Mouse (Mus musculus): ENCODE data around the gene Tapbpl. TPM values are rescaled to one million over a fixed set of nuclear protein-coding genes. Genes with fewer than 3 reads are reported as not detected.

The Tapbpl gene
- 10.2 and 11.2 TPM in 2 replicates for total RNA-seq (2023)

GRCm38 (mm10) chr6:125231117-125232044 lies at the start of gene Tapbpl:
Gene Tapbpl (minus strand): TSS chr6:125231860.

GRCm38 (mm10) chr6:125236782-125237181 lies 5.1 kb upstream of the Tapbpl start, which contains the start of gene Cd27:
Gene Cd27 (minus strand): TSS chr6:125237010.

GRCm38 (mm10) chr6:125215148-125215954 lies 16.3 kb downstream of the Tapbpl start, which contains the start of gene Vamp1:
Gene Vamp1 (plus strand): TSS chr6:125215551.

GRCm38 (mm10) chr6:125191332-125192015 lies 40.2 kb downstream of the Tapbpl start, which contains the start of the genes Ncapd2 and Mrpl51:
Gene Ncapd2 (minus strand): TSS chr6:125191701.
Gene Mrpl51 (plus strand): TSS chr6:125191801.

Other genes with a start within 250 kb of the Tapbpl start
- not detected in 2 replicates for gene Pianp, start 235.2 kb downstream of the Tapbpl start, total RNA-seq (2023)
- gene Zfp384, start 222.7 kb downstream of the Tapbpl start, total RNA-seq (2023) = 86.5 and 92.3 TPM in 2 replicates
- gene Ing4, start 192.1 kb downstream of the Tapbpl start, total RNA-seq (2023) = 87.7 and 100 TPM in 2 replicates
- gene Acrbp, start 182.2 kb downstream of the Tapbpl start, total RNA-seq (2023) = 7.1 and 8.5 TPM in 2 replicates
- gene Lpar5, start 163.9 kb downstream of the Tapbpl start, total RNA-seq (2023) = 5.1 and 6.8 TPM in 2 replicates
- 185 and 239 TPM in 2 replicates for gene Chd4, start 135.9 kb downstream of the Tapbpl start, total RNA-seq (2023)
- gene Nop2, start 100.0 kb downstream of the Tapbpl start, total RNA-seq (2023) = 13.5 and 20.0 TPM in 2 replicates
- gene Iffo1, start 86.6 kb downstream of the Tapbpl start, total RNA-seq (2023) = 24.7 and 34.6 TPM in 2 replicates
- 693 and 1,543 TPM in 2 replicates for gene Gapdh, start 65.4 kb downstream of the Tapbpl start, total RNA-seq (2023)
- gene Ncapd2, start 40.2 kb downstream of the Tapbpl start, total RNA-seq (2023) = 167 and 197 TPM in 2 replicates
- gene Mrpl51, start 40.1 kb downstream of the Tapbpl start, total RNA-seq (2023) = 32.2 and 40.1 TPM in 2 replicates
- 19.8 and 26.2 TPM in 2 replicates for gene Vamp1, start 16.3 kb downstream of the Tapbpl start, total RNA-seq (2023)
- 0.25 and 0.51 TPM in 2 replicates for gene Cd27, start 5.2 kb upstream of the Tapbpl start, total RNA-seq (2023)
- not detected in 2 replicates for gene Tuba3a, start 54.2 kb upstream of the Tapbpl start, total RNA-seq (2023)
- gene Ltbr, start 82.0 kb upstream of the Tapbpl start, total RNA-seq (2023) = 45.2 and 64.4 TPM in 2 replicates
- gene Scnn1a, start 88.8 kb upstream of the Tapbpl start, total RNA-seq (2023) = 10.9 and 11.0 TPM in 2 replicates
- gene Tnfrsf1a, start 117.5 kb upstream of the Tapbpl start, total RNA-seq (2023) = 352 and 391 TPM in 2 replicates
- not detected in 2 replicates for gene Plekhg6, start 148.9 kb upstream of the Tapbpl start, total RNA-seq (2023)

All from neutrophil, adult 65 days (primary cell).